Mouse (Mus musculus): Measurements from ENCODE around the gene D17H6S53E. TPM values are rescaled to one million over a fixed set of nuclear protein-coding genes. Genes with fewer than 3 reads are reported as not detected.
A peak's percentile ranks its signal among the peaks of the same experiment; 100 is the strongest.

D17H6S53E gene
- polyA plus RNA-seq, 1 experiment = 6.1 TPM

DNA sequence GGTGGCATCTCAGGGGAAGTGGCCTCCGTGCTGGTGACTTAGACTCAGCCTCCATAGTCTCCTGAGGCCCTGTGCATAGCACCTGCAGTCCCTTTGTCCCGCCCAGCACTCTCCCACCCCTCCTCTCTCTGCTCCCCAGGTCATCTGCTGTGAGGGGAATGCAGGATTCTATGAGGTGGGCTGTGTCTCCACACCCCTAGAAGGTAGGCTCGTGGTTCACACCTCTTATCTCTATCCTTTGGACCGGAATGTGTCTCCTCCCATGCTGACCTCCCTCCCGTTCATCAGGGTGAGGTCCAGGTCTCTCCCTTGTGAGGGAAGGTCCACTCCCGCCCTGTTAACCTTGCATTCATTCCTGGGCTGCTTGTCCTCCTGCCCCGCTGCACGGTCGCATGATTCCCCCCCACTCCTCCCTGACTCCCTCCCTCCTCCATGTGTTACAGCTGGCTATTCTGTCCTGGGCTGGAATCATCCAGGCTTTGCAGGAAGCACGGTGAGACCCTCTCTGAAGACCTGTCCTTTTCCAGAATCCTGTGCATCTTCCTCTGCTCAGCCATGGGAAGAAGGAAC is 25.9 kb upstream of the D17H6S53E start:
- no peaks in the 10 kb centered on the region for H3K9me3 ChIP-seq
- peaks cover 79% of the 10 kb centered on the region for H3K4me1 ChIP-seq
- TF ChIP-seq GATA1 (IDR thresholded peaks at IDR 0.05; ENCODE audit: borderline replicate concordance, low read length) (no peak), FLI1 (IDR thresholded peaks at IDR 0.05; ENCODE audit: low read length) (no peak)
- H3K27me3 ChIP-seq (replicated peaks) = no peaks in the 10 kb centered on the region
- peaks cover 98% of the 10 kb centered on the region for H3K36me3 ChIP-seq (replicated peaks; ENCODE audit: low read length)
- H3K4me3 ChIP-seq (replicated peaks) = no peak overlapping the region

- H3K4me1 ChIP-seq = peaks cover 88% of the 10 kb centered on the region
- no peak for TF ChIP-seq FLI1 (IDR thresholded peaks at IDR 0.05; ENCODE audit: low read length)
- no peak overlapping the region for H3K4me3 ChIP-seq (replicated peaks)
- no peaks in the 10 kb centered on the region for H3K27me3 ChIP-seq (replicated peaks)
- peaks cover 89% of the 10 kb centered on the region for H3K36me3 ChIP-seq (replicated peaks; ENCODE audit: low read length)
- no peaks in the 10 kb centered on the region for H3K9me3 ChIP-seq
These were observed 25.0 kb upstream of the D17H6S53E start for GRCm38 (mm10) chr17:35101161-35101560.

GRCm38 (mm10) chr17:35102299-35102698 is 23.9 kb upstream of the D17H6S53E start:
- no peaks in the 10 kb centered on the region for H3K27me3 ChIP-seq (replicated peaks)
- H3K9me3 ChIP-seq = no peaks in the 10 kb centered on the region
- no peak for TF ChIP-seq FLI1 (IDR thresholded peaks at IDR 0.05; ENCODE audit: low read length)
- no peak for TF ChIP-seq GATA1 (IDR thresholded peaks at IDR 0.05; ENCODE audit: borderline replicate concordance, low read length)
- peaks cover 81% of the 10 kb centered on the region for H3K4me1 ChIP-seq
- H3K36me3 ChIP-seq (replicated peaks; ENCODE audit: low read length) = peaks cover 78% of the 10 kb centered on the region
- H3K4me3 ChIP-seq (replicated peaks) = peak overlapping the region; percentile 38

DNA sequence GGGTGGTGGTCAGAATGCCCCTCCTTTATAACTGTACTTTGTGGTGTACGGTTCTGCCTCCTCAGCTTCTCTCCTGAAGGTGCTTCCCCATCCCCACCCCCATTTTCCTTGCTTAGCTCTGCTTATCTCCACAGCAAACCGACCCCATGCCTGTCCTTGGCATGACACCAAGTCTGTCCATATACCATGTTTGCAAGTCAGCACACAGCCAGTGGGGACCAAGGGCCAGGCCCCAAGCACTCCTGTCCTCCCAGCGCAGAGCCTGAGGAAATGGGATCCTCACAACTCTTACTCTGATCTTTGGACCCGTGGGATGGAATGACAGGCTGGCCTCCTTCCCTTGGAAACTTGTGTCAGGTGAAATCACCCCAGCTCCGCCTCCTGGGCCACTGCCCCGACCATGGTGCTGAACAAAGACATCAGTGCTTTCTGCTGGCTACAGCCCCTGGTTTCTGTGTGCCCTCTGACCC is 22.9 kb upstream of the D17H6S53E start:
- H3K4me1 ChIP-seq = peaks cover 78% of the 10 kb centered on the region
- no peak for TF ChIP-seq FLI1 (IDR thresholded peaks at IDR 0.05; ENCODE audit: low read length)
- TF ChIP-seq GATA1 (IDR thresholded peaks at IDR 0.05; ENCODE audit: borderline replicate concordance, low read length) = no peak
- H3K27me3 ChIP-seq (replicated peaks) = no peaks in the 10 kb centered on the region
- H3K9me3 ChIP-seq = no peaks in the 10 kb centered on the region
- peaks cover 68% of the 10 kb centered on the region for H3K36me3 ChIP-seq (replicated peaks; ENCODE audit: low read length)
- H3K4me3 ChIP-seq (replicated peaks) = no peak overlapping the region

GRCm38 (mm10) chr17:35104079-35104478 is 22.1 kb upstream of the D17H6S53E start:
- TF ChIP-seq GATA1 (IDR thresholded peaks at IDR 0.05; ENCODE audit: borderline replicate concordance, low read length) (no peak), FLI1 (IDR thresholded peaks at IDR 0.05; ENCODE audit: low read length) (no peak)
- Histone ChIP-seq H3K9me3 (no peaks in the 10 kb centered on the region), H3K4me3 (replicated peaks) (no peak overlapping the region), H3K27me3 (replicated peaks) (peaks cover 3% of the 10 kb centered on the region), H3K36me3 (replicated peaks; ENCODE audit: low read length) (peaks cover 60% of the 10 kb centered on the region), H3K4me1 (peaks cover 74% of the 10 kb centered on the region)

- no peaks in the 10 kb centered on the region for H3K9me3 ChIP-seq
- peak overlapping the region; percentile 65 for H3K4me3 ChIP-seq (replicated peaks)
- no peak for TF ChIP-seq FLI1 (IDR thresholded peaks at IDR 0.05; ENCODE audit: low read length)
- no peak for TF ChIP-seq GATA1 (IDR thresholded peaks at IDR 0.05; ENCODE audit: borderline replicate concordance, low read length)
- peaks cover 67% of the 10 kb centered on the region for H3K4me1 ChIP-seq
- peaks cover 5% of the 10 kb centered on the region for H3K27me3 ChIP-seq (replicated peaks)
- peaks cover 53% of the 10 kb centered on the region for H3K36me3 ChIP-seq (replicated peaks; ENCODE audit: low read length)
These were observed 21.4 kb upstream of the D17H6S53E start for GRCm38 (mm10) chr17:35104754-35105153.

- Histone ChIP-seq H3K4me1 (peaks cover 61% of the 10 kb centered on the region), H3K9me3 (no peaks in the 10 kb centered on the region), H3K27me3 (replicated peaks) (peaks cover 10% of the 10 kb centered on the region), H3K4me3 (replicated peaks) (peak overlapping the region; percentile 51), H3K36me3 (replicated peaks; ENCODE audit: low read length) (peaks cover 42% of the 10 kb centered on the region)
- no peak for TF ChIP-seq GATA1 (IDR thresholded peaks at IDR 0.05; ENCODE audit: borderline replicate concordance, low read length)
- TF ChIP-seq FLI1 (IDR thresholded peaks at IDR 0.05; ENCODE audit: low read length) = no peak
These were observed 20.3 kb upstream of the D17H6S53E start for GRCm38 (mm10) chr17:35105740-35106389.

DNA sequence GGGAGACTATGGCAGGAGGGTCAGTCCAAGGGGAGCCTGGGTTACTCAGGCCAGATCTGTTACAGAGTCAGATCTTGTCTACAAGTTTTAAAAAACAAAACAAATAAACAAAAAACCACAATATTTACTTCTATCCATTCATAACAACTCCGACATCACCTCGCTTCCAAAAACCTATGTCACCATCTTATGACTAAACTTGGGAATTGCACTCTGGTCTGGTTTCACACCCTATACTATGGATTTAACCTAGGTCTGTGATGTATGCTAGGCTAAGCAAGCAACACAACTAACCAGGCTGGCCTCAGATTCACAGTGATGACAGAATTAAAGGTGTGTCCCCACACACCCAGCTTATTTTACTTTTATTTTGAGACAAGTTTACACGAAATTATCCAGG is 19.7 kb upstream of the D17H6S53E start:
- Histone ChIP-seq H3K27me3 (replicated peaks) (peaks cover 16% of the 10 kb centered on the region), H3K36me3 (replicated peaks; ENCODE audit: low read length) (peaks cover 36% of the 10 kb centered on the region), H3K4me3 (replicated peaks) (no peak overlapping the region), H3K9me3 (no peaks in the 10 kb centered on the region), H3K4me1 (peaks cover 58% of the 10 kb centered on the region)
- TF ChIP-seq FLI1 (IDR thresholded peaks at IDR 0.05; ENCODE audit: low read length) (no peak), GATA1 (IDR thresholded peaks at IDR 0.05; ENCODE audit: borderline replicate concordance, low read length) (no peak)

DNA sequence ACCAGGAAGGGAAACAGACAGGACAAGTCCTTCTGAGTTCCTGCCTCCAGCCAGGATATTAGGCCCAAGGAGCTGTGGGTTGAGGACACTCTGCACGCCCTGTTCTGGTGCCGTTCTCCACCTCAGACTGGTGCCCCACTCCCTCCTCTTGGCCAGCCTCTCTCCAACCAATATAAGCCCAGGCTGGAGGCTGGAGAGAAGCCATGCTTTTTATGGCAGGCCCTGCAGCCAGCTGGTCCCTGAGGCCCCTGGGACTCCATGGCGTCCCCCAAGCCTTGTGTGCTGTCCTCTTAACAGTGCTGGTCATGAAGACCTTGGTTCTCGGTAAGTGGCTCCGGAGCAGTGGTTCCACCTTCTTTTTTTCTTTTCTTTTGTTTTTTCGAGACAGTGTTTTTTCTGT is 18.1 kb upstream of the D17H6S53E start, which contains the start of gene Ly6g5c:
Gene Ly6g5c, plus strand, starts transcription at position 183 of the 400 bp plus-strand sequence.
- H3K27me3 ChIP-seq (replicated peaks) = peaks cover 31% of the 10 kb centered on the region
- no peak within 1 kb of the TSS for H3K4me3 ChIP-seq (replicated peaks)
- H3K4me1 ChIP-seq = peaks cover 55% of the 10 kb centered on the region
- TF ChIP-seq FLI1 (IDR thresholded peaks at IDR 0.05; ENCODE audit: low read length) (no peak), GATA1 (IDR thresholded peaks at IDR 0.05; ENCODE audit: borderline replicate concordance, low read length) (no peak)
- no peaks in the 10 kb centered on the region for H3K9me3 ChIP-seq
- peaks cover 20% of the 10 kb centered on the region for H3K36me3 ChIP-seq (replicated peaks; ENCODE audit: low read length)

DNA sequence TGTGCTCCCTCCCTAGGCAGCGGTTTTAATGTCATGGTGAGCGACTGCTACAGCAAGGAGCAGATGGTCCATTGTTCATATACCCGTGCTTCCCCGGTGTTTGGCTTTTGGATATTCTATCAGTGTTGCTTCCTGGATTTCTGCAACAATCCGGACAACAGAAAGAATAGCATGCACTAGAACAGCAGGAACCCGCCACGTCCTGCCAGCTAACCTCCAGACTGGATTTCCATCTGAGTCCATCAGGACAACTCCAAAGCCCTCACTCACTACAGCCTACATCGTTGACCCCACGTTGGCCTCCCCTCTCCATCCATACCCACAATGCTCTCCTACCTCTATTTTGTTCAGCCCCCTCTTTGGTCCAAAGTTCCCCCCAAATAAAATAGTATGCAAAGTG is 14.4 kb upstream of the D17H6S53E start:
- H3K36me3 ChIP-seq (replicated peaks; ENCODE audit: low read length) = peaks cover 29% of the 10 kb centered on the region
- TF ChIP-seq GATA1 (IDR thresholded peaks at IDR 0.05; ENCODE audit: borderline replicate concordance, low read length) = no peak
- no peak for TF ChIP-seq FLI1 (IDR thresholded peaks at IDR 0.05; ENCODE audit: low read length)
- H3K4me3 ChIP-seq (replicated peaks) = no peak overlapping the region
- no peaks in the 10 kb centered on the region for H3K9me3 ChIP-seq
- H3K27me3 ChIP-seq (replicated peaks) = peaks cover 31% of the 10 kb centered on the region
- peaks cover 54% of the 10 kb centered on the region for H3K4me1 ChIP-seq
